Mouse (Mus musculus): Measurements from ENCODE around the gene Mgat5b. TPM values are rescaled to one million over a fixed set of nuclear protein-coding genes. Genes with fewer than 3 reads are reported as not detected.

Gene Mgat5b
- polyA plus RNA-seq, 1 experiment from 2014 or later = 0.24 TPM

GRCm38 (mm10) chr11:116980313-116980712 lies 61.6 kb downstream of the Mgat5b start:
- ATAC-seq (replicated peaks; ENCODE audit: low FRiP score, low read depth) = no peak
- Histone ChIP-seq H3K9ac (ENCODE audit: low read depth, low read length) (no peak overlapping the region), H3K27ac (no peak overlapping the region), H3K4me1 (replicated peaks; ENCODE audit: insufficient read depth, low read length) (no peaks in the 10 kb centered on the region), H3K4me3 (replicated peaks; ENCODE audit: low read depth, low read length) (no peak overlapping the region), H3K27me3 (ENCODE audit: insufficient read depth, low read length) (no peaks in the 10 kb centered on the region), H3K36me3 (ENCODE audit: insufficient read depth, low read length) (no peaks in the 10 kb centered on the region), H3K4me2 (ENCODE audit: low read length) (no peak overlapping the region), H3K9me3 (replicated peaks; ENCODE audit: low read length) (no peaks in the 10 kb centered on the region)
- WGBS = 21% methylated on average over 5 of the region's 5 CpGs
- DNase-seq (ENCODE audit: low spot score) = peak; percentile 44
- no peak for TF ChIP-seq CTCF (IDR thresholded peaks at IDR 0.05; ENCODE audit: low read depth)

DNA sequence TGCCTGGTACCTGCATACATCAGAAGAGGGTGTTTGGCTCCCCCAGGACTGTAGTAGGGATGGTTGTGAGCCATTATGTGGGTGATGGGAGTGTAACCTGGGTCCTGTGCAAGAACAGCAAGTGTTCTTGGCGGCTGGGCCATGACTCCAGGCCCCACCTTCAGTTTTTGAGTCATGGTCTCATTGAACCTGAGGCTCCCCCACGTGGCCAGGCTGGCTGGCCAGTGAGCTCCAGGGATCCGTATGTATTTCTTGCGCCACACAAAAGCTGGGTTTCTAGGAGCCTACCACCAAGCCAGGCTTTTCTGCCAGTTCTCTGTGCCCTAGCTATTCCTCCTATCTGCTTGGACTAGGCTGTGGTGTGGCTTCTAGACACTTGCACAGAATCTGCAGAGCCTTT lies 63.9 kb downstream of the Mgat5b start:
- 44% methylated on average over 4 of the region's 4 CpGs for WGBS
- H3K27me3 ChIP-seq (ENCODE audit: insufficient read depth, low read length) = no peaks in the 10 kb centered on the region
- no peak overlapping the region for H3K27ac ChIP-seq

DNA sequence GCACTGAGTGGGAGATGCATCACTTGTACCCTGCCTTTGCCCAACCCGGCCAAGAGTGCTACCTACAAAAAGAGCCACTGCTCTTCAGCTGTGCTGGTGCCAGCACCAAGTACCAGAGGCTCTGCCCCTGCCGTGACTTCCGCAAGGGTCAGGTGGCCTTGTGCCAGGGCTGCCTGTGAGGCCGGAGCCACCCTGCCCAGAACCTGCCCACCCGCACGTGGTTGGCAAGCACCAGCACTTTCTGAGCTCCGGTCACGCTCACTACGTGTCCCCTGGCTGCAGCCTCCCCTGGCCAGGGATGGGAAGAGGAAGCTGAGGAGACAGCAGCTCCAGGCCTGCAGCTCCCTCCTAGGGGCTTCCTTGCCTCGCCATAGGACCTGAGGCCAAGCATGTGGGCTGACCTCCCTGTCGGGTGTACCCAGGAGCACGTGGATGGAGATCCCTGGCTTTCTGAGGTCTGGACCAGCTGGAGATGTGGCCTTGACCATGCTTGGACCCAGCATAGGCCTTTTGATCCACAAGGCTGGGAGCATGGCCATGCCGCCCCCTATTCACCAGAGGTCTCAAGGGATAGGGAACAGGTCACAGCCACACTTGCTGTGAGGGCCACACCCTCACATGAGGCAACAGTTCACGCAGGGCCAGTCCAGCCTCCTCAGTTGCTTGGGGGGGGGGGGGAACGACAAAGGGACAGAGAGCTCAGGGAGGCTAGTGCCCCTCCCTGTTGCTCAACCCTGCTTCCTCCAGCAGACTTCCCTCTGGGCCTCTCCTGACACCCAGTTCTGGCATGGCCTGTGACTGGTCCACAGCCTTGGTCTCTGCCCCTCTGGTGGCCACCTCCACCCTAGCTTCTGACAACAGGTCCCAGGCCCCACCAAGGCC lies 67.1 kb downstream of the Mgat5b start:
- ATAC-seq (replicated peaks; ENCODE audit: low FRiP score, low read depth) (no peak), DNase-seq (ENCODE audit: low spot score) (no peak)
- Histone ChIP-seq H3K4me2 (ENCODE audit: low read length) (no peak overlapping the region), H3K27ac (no peak overlapping the region), H3K9ac (ENCODE audit: low read depth, low read length) (no peak overlapping the region), H3K4me3 (replicated peaks; ENCODE audit: low read depth, low read length) (no peak overlapping the region), H3K27me3 (ENCODE audit: insufficient read depth, low read length) (no peaks in the 10 kb centered on the region), H3K36me3 (ENCODE audit: insufficient read depth, low read length) (no peaks in the 10 kb centered on the region), H3K9me3 (replicated peaks; ENCODE audit: low read length) (no peaks in the 10 kb centered on the region), H3K4me1 (replicated peaks; ENCODE audit: insufficient read depth, low read length) (no peaks in the 10 kb centered on the region)
- no peak for TF ChIP-seq CTCF (IDR thresholded peaks at IDR 0.05; ENCODE audit: low read depth)
- 79% methylated on average over 15 of the region's 15 CpGs for WGBS

More for the DNA sequence above, 63.9 kb downstream of the Mgat5b start:
- peak; percentile 30; the same call in 1 of the 2 replicates for TF ChIP-seq CTCF (IDR thresholded peaks at IDR 0.05; ENCODE audit: low read depth)
- no peaks in the 10 kb centered on the region for H3K9me3 ChIP-seq (replicated peaks; ENCODE audit: low read length)
- no peak overlapping the region for H3K4me2 ChIP-seq (ENCODE audit: low read length)
- DNase-seq (ENCODE audit: low spot score) (no peak), ATAC-seq (replicated peaks; ENCODE audit: low FRiP score, low read depth) (no peak)
- H3K4me1 ChIP-seq (replicated peaks; ENCODE audit: insufficient read depth, low read length) = no peaks in the 10 kb centered on the region
- H3K4me3 ChIP-seq (replicated peaks; ENCODE audit: low read depth, low read length) = no peak overlapping the region
- H3K9ac ChIP-seq (ENCODE audit: low read depth, low read length) = no peak overlapping the region
- no peaks in the 10 kb centered on the region for H3K36me3 ChIP-seq (ENCODE audit: insufficient read depth, low read length)

- DNase-seq (ENCODE audit: low spot score) (no peak), ATAC-seq (replicated peaks; ENCODE audit: low FRiP score, low read depth) (no peak)
- no peak overlapping the region for H3K9ac ChIP-seq (ENCODE audit: low read depth, low read length)
- no peak overlapping the region for H3K4me2 ChIP-seq (ENCODE audit: low read length)
- no peak for TF ChIP-seq CTCF (IDR thresholded peaks at IDR 0.05; ENCODE audit: low read depth)
- no peaks in the 10 kb centered on the region for H3K4me1 ChIP-seq (replicated peaks; ENCODE audit: insufficient read depth, low read length)
- H3K27me3 ChIP-seq (ENCODE audit: insufficient read depth, low read length) = no peaks in the 10 kb centered on the region
- H3K27ac ChIP-seq = no peak overlapping the region
- H3K4me3 ChIP-seq (replicated peaks; ENCODE audit: low read depth, low read length) = no peak overlapping the region
- WGBS = 52% methylated on average over 8 of the region's 8 CpGs
- no peaks in the 10 kb centered on the region for H3K36me3 ChIP-seq (ENCODE audit: insufficient read depth, low read length)
- no peaks in the 10 kb centered on the region for H3K9me3 ChIP-seq (replicated peaks; ENCODE audit: low read length)
Observed at GRCm38 (mm10) chr11:116988131-116988530, 69.5 kb downstream of the Mgat5b start.

DNA sequence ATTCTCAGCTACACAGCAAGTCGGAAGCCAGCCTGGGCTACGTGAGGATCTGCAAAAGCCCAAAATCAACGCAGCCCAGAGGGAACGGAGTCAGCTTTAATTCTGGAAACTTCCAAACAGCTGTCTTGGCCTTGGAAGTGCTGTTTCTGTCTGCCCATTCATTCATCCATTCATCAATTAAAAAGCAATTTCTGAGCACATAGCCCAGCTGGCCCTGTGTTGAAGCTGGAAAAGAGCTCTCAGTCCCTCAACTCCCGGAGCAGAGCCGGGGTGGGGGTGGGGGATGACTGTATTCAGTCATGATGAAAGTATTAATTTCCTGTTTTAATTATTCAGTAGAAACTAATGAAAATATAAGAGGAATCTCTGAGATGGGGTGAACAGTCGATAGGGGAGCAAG lies 71.6 kb downstream of the Mgat5b start:
- no peaks in the 10 kb centered on the region for H3K36me3 ChIP-seq (ENCODE audit: insufficient read depth, low read length)
- no peak overlapping the region for H3K9ac ChIP-seq (ENCODE audit: low read depth, low read length)
- no peak overlapping the region for H3K4me2 ChIP-seq (ENCODE audit: low read length)
- no peak for TF ChIP-seq CTCF (IDR thresholded peaks at IDR 0.05; ENCODE audit: low read depth)
- no peaks in the 10 kb centered on the region for H3K9me3 ChIP-seq (replicated peaks; ENCODE audit: low read length)
- no peaks in the 10 kb centered on the region for H3K4me1 ChIP-seq (replicated peaks; ENCODE audit: insufficient read depth, low read length)
- 72% methylated on average over 7 of the region's 7 CpGs for WGBS
- DNase-seq (ENCODE audit: low spot score) (peak; percentile 37), ATAC-seq (replicated peaks; ENCODE audit: low FRiP score, low read depth) (no peak)
- peaks cover 10% of the 10 kb centered on the region for H3K27me3 ChIP-seq (ENCODE audit: insufficient read depth, low read length)
- H3K27ac ChIP-seq = no peak overlapping the region
- H3K4me3 ChIP-seq (replicated peaks; ENCODE audit: low read depth, low read length) = no peak overlapping the region

- no peak for DNase-seq (ENCODE audit: low spot score)
Observed at GRCm38 (mm10) chr11:116991410-116991809, 72.7 kb downstream of the Mgat5b start.

More at GRCm38 (mm10) chr11:116991410-116991809, 72.7 kb downstream of the Mgat5b start:
- no peaks in the 10 kb centered on the region for H3K36me3 ChIP-seq (ENCODE audit: insufficient read depth, low read length)
- no peak for TF ChIP-seq CTCF (IDR thresholded peaks at IDR 0.05; ENCODE audit: low read depth)
- H3K4me3 ChIP-seq (replicated peaks; ENCODE audit: low read depth, low read length) = no peak overlapping the region
- 70% methylated on average over 8 of the region's 8 CpGs for WGBS
- no peaks in the 10 kb centered on the region for H3K9me3 ChIP-seq (replicated peaks; ENCODE audit: low read length)
- ATAC-seq (replicated peaks; ENCODE audit: low FRiP score, low read depth) = no peak
- H3K4me2 ChIP-seq (ENCODE audit: low read length) = no peak overlapping the region
- H3K27ac ChIP-seq = no peak overlapping the region
- peaks cover 10% of the 10 kb centered on the region for H3K27me3 ChIP-seq (ENCODE audit: insufficient read depth, low read length)
- H3K9ac ChIP-seq (ENCODE audit: low read depth, low read length) = no peak overlapping the region
- no peaks in the 10 kb centered on the region for H3K4me1 ChIP-seq (replicated peaks; ENCODE audit: insufficient read depth, low read length)
